Mouse (Mus musculus) kidney, postnatal 4 days (tissue): ENCODE results near the gene Hint1.

Experiments used
- DNase-seq, 2 experiments: peaks; one replicate each; pipeline ENCODE4 v3.0.0; 2021; ENCODE audit warnings: mixed read lengths in 2 of 2

Hint1 gene

GRCm38 (mm10) chr11:54861471-54862420, 4.4 kb upstream of the Hint1 start:
- DNase-seq, result no peak

DNA sequence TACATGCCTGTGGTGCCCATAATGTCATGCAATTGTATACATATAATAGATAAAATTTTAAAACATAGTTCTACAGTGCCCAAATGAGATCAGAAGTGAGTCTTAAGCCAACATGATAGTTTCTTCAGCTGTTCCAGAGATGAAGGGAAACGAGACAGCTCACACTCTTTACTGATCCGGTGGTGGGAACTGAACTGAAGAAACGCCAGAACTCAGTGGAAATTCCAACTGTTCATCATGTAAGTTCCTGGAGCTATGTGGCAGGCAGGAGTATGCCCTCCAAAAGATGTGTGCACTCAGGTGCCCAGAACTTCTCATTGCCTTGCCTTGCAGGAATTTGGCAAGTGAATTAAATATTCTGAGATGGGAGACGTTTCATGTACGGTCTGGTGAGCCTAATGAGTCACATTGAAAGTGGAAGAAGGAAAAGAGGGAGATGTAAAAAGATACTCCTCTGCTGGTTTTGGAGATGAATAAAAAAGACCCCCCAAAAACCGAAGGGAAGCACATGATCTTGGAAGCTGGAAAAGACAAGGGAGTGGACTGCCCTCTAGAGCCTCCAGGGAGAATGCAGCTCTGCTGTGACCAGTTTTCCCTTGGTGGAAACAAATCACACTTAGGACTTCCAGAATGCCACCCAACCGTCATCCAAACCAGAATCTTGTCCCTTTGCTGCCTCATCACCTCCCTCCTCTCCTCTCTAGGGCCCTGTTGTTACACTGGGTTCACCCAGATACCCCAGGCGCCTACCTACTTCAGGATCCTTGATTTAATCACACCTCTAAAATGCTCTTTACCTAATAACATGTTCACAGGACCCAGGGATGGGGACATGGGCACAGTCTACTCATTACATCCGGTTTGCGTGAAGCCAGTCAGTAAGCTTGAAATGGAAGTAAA, 3.3 kb upstream of the Hint1 start:
- DNase-seq, result peak; percentile 70 to 75

GRCm38 (mm10) chr11:54865330-54866085, 675 bp upstream of the Hint1 start:
- no peak for DNase-seq

GRCm38 (mm10) chr11:54867049-54867385, 834 bp downstream of the Hint1 start:
- DNase-seq, result peak; percentile 58 to 76

GRCm38 (mm10) chr11:54867903-54868434, 1.8 kb downstream of the Hint1 start:
- DNase-seq, result peak; percentile 33 to 35

DNA sequence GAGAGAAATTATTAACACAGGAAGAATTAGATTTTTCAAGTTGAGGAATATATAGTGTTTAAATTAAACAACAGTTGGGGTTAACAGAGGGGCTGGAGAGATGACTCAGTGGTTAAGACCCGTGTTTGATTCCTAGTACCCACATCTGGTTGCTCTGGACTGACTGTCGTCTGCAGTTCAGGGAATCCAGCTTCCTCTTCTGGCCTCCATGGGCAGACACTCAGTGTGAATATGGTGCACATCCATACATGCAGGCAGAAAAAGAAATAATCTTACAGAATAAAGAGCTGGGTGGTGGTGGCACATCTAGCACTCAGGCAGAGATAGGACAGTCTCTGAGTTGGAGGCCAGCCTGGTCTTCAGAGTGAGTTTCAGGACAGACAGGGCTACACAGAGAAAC, 2.3 kb downstream of the Hint1 start:
- no peak for DNase-seq

- DNase-seq, result no peak
These were observed 3.1 kb downstream of the Hint1 start for GRCm38 (mm10) chr11:54869318-54869717.

- DNase-seq, result no peak
These were observed 5.8 kb downstream of the Hint1 start for GRCm38 (mm10) chr11:54871831-54872537.

GRCm38 (mm10) chr11:54876031-54876430, 9.8 kb downstream of the Hint1 start:
- DNase-seq, result no peak

DNA sequence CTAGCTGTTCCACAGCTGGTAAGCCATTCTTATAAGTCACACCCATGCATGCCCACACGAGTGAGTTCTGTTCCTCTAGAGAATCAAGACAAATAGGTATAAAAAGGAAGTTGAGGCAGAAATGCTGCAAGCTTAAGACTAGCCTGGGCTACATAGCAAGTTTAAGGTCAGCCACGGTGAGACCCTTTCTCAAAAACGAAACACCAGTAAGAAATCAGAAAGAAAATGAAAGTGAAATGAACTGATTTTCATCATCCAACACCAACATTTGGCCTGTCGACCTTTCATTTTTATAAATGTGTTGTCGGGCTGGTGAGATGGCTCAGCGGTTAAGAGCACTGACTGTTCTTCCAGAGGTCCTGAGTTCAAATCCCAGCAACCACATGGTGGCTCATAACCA, 12.7 kb downstream of the Hint1 start:
- DNase-seq, result no peak

DNA sequence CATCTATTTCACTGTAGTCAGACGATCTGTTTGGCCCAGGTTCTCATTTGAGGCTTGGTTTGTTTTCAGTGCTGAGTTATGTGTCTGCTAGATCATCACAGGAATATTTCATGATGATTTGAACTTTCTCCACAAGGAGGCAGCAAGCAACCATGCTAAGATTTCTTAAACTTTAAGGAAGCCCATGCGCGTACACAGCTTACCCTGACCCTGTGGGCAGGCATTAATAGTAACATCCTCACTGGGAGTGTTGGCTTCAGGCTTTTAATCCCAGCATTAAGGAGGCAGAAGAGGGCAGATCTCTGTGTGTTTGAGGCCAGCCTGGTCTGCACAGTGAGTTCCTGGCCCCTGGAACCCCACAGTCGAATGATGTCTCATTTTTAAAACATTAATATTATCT, 13.3 kb downstream of the Hint1 start:
- DNase-seq, result peak; percentile 45 to 65

GRCm38 (mm10) chr11:54879922-54880321, 13.7 kb downstream of the Hint1 start:
- no peak for DNase-seq

DNA sequence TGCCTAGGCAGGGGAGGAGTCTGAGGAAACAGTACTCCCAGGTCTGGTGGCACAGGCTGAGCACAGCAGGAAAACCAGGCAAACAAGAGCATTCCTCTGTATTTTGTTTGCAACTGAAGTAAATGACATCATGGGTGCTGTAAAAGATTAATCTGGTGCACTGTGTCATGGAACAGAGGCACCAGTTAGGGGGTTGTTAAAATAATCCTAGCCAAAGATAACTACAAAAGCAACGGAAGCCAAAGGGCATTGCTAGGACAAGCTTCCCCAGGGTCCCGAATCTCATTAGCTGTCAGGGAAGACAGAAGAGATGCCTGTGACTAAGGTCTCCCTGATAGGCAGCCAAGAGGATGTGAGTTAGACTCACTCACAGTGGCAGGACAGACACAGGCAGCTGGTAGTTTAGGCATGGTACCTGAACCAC, 14.9 kb downstream of the Hint1 start:
- DNase-seq, result peak in 1 of 2 experiments; percentile 45

DNA sequence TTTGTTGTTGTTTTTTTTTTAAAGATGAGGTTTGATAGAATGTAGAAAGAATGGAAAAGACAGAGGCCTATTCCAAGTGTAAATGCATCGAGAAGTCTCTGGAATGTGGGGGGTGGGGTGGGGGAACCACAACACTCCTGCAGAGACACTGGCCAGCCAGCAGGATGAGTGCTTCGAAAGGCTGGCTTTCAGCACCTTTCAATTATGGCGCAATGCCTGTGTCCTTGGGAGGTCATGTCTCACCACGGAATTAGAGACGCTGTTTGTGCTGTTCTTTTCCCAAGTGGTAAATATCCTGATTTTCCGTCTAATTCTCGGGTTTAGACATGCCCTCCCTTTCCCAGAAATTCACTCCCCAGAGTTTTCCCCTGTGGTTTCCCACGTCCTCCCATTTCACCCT, 16.5 kb downstream of the Hint1 start:
- peak; percentile 65 to 77 for DNase-seq

DNA sequence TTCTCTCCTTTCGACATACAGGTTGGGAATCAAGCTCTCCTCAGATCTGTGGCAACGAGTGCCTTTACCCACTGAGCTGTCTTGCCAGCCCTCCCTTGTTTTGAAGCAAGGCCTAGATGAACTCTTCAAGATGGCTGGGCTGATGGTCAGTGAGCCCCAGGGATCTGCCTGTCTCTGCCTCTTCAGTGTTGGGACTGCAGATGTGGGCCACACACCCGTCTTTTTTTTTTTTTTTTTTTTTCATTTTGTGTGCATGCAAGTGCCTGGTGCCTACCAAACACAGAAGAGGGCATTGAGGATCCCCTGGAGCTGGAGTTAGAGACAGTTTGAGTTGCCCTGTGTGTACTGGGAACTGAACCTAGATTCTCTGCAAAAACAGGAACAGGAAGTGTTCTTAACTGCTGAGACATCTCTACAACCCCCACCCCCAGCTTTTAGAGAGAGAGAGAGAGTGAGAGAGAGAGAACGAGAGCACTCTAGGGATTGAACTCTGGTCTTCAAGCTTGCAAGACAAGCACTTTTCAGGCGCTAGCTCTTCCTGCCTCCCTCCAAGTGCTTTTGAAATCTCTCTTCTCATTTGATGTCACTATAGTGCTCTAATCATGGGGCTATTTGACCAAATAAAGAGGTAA, 18.1 kb downstream of the Hint1 start:
- DNase-seq, result no peak

DNA sequence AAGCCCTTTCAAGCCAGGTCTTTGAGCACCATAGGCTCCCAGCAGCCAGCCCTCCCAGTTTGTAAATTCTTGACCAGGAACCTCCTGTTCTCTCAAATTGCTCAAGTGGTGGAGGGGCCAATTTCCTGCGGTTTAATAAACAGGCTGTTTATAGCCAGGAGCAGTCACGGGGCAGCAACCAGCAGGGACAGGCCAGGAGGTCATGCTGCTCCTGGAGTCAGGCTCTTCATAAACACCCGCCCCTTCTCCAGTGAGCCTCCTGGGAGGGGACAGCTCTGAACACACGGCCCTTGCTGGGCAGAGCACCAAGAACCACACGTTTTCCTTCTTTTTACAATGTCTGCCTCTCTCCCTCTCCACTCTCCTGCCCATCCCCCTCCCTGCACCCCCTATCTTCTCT, 18.8 kb downstream of the Hint1 start:
- peak; percentile 64 to 75 for DNase-seq

GRCm38 (mm10) chr11:54885406-54885805, 19.2 kb downstream of the Hint1 start:
- no peak for DNase-seq

- DNase-seq, result peak in 1 of 2 experiments; percentile 12
These were observed 21.7 kb downstream of the Hint1 start for GRCm38 (mm10) chr11:54887927-54888326.

GRCm38 (mm10) chr11:54891341-54891740, 25.2 kb downstream of the Hint1 start:
- DNase-seq, result no peak

- DNase-seq, result peak in 1 of 2 experiments; percentile 40
These were observed 25.9 kb downstream of the Hint1 start for GRCm38 (mm10) chr11:54892091-54892490.

GRCm38 (mm10) chr11:54894589-54894988, 28.4 kb downstream of the Hint1 start:
- peak in 1 of 2 experiments; percentile 46 for DNase-seq
